Mouse (Mus musculus) liver, postnatal 0 days (tissue): ENCODE results near the gene Srms.

Experiments
- CTCF ChIP-seq: sonication (generic); IDR thresholded peaks from 2 replicates; pipeline ENCODE4 v1.5.1; 2016; ENCODE audit warnings: antibody characterized with exemption, low read depth
- EP300 ChIP-seq: IDR thresholded peaks from 2 replicates; pipeline ENCODE4 v1.6.1; 2016; ENCODE audit warnings: antibody characterized with exemption, low read depth, mild to moderate bottlenecking

GRCm38 (mm10) chr2:181216037-181216436 is 3.1 kb upstream of the Srms start:
- no peak for TF ChIP-seq CTCF
- no peak for TF ChIP-seq EP300
